Mouse (Mus musculus) E14TG2a.4 (cell line): Measurements from ENCODE around the gene Dlec1.
A peak's percentile ranks its signal among the peaks of the same experiment; 100 is the strongest.

Experiments used
- H3K27me3 ChIP-seq: 2 replicates; pipeline ENCODE4 v1.6.1; 2014; ENCODE audit warnings: low read length, control low read depth; ENCODE audit not compliant: insufficient read depth
- H3K36me3 ChIP-seq: 2 replicates; pipeline ENCODE4 v1.6.1; 2014; ENCODE audit warnings: low read length, control low read depth; ENCODE audit not compliant: insufficient read depth
- H3K4me1 ChIP-seq: replicated peaks from 2 replicates; pipeline ENCODE4 v1.6.1; 2014; ENCODE audit warnings: low read depth, low read length, control low read depth
- H3K4me3 ChIP-seq: replicated peaks from 2 replicates; pipeline ENCODE4 v1.5.1; 2014; ENCODE audit warnings: mild to moderate bottlenecking, low read length
- H3K9me3 ChIP-seq: 2 replicates; pipeline ENCODE4 v1.6.1; 2014; ENCODE audit warnings: low read length, control low read depth
- CTCF ChIP-seq: conservative IDR thresholded peaks from 2 replicates; pipeline ENCODE4 v1.5.1; 2014; ENCODE audit warnings: low read length
- NANOG ChIP-seq: IDR thresholded peaks from 2 replicates; pipeline ENCODE4 v1.6.1; 2014; ENCODE audit warnings: borderline replicate concordance, low read length, mixed read lengths
- POU5F1 ChIP-seq: IDR thresholded peaks from 2 replicates; pipeline ENCODE4 v1.6.1; 2014; ENCODE audit warnings: low read length, borderline replicate concordance

Gene Dlec1

GRCm38 (mm10) chr9:119068266-119068665, 34.0 kb upstream of the Dlec1 start:
- Histone ChIP-seq H3K27me3 (peaks cover 3% of the 10 kb centered on the region; the same call in 1 of the 2 replicates), H3K4me1 (peaks cover 73% of the 10 kb centered on the region), H3K4me3 (no peak overlapping the region), H3K36me3 (peaks cover 26% of the 10 kb centered on the region), H3K9me3 (no peaks in the 10 kb centered on the region)
- no peak for TF ChIP-seq CTCF
- TF ChIP-seq POU5F1 = no peak
- TF ChIP-seq NANOG = no peak

- Histone ChIP-seq H3K9me3 (no peaks in the 10 kb centered on the region), H3K4me1 (peaks cover 73% of the 10 kb centered on the region), H3K4me3 (no peak overlapping the region), H3K36me3 (peaks cover 44% of the 10 kb centered on the region), H3K27me3 (0 out of 2 replicates have a peak, but pooled peaks cover 3% of the 10 kb centered on the region)
- no peak for TF ChIP-seq CTCF
- no peak for TF ChIP-seq NANOG
- TF ChIP-seq POU5F1 = no peak
Measured at GRCm38 (mm10) chr9:119070173-119070825, 32.0 kb upstream of the Dlec1 start.

GRCm38 (mm10) chr9:119071786-119072185, 30.5 kb upstream of the Dlec1 start:
- Histone ChIP-seq H3K36me3 (peaks cover 40% of the 10 kb centered on the region), H3K9me3 (no peaks in the 10 kb centered on the region), H3K4me1 (peaks cover 87% of the 10 kb centered on the region), H3K4me3 (no peak overlapping the region), H3K27me3 (no peaks in the 10 kb centered on the region)
- TF ChIP-seq POU5F1 (no peak), CTCF (no peak)

GRCm38 (mm10) chr9:119073184-119073895, 28.9 kb upstream of the Dlec1 start:
- Histone ChIP-seq H3K36me3 (peaks cover 48% of the 10 kb centered on the region), H3K27me3 (no peaks in the 10 kb centered on the region), H3K9me3 (no peaks in the 10 kb centered on the region), H3K4me3 (no peak overlapping the region), H3K4me1 (peaks cover 87% of the 10 kb centered on the region)
- no peak for TF ChIP-seq CTCF
- TF ChIP-seq POU5F1 = no peak
- no peak for TF ChIP-seq NANOG

GRCm38 (mm10) chr9:119075685-119076084, 26.6 kb upstream of the Dlec1 start:
- TF ChIP-seq CTCF (no peak), NANOG (no peak), POU5F1 (no peak)
- no peaks in the 10 kb centered on the region for H3K27me3 ChIP-seq

GRCm38 (mm10) chr9:119080040-119080675, 22.1 kb upstream of the Dlec1 start:
- peaks cover 93% of the 10 kb centered on the region for H3K4me1 ChIP-seq
- no peak for TF ChIP-seq NANOG
- TF ChIP-seq CTCF = no peak
- TF ChIP-seq POU5F1 = no peak
- H3K4me3 ChIP-seq = 0 out of 2 replicates have a peak overlapping the region, but pooled peaks have one; percentile 45
- no peaks in the 10 kb centered on the region for H3K27me3 ChIP-seq
- peaks cover 30% of the 10 kb centered on the region for H3K36me3 ChIP-seq
- no peaks in the 10 kb centered on the region for H3K9me3 ChIP-seq

More at GRCm38 (mm10) chr9:119075685-119076084, 26.6 kb upstream of the Dlec1 start:
- Histone ChIP-seq H3K4me3 (peak overlapping the region; percentile 33; the same call in 1 of the 2 replicates), H3K36me3 (peaks cover 61% of the 10 kb centered on the region), H3K9me3 (no peaks in the 10 kb centered on the region), H3K4me1 (peaks cover 91% of the 10 kb centered on the region)

GRCm38 (mm10) chr9:119082039-119082438, 20.2 kb upstream of the Dlec1 start:
- peaks cover 93% of the 10 kb centered on the region for H3K4me1 ChIP-seq
- peaks cover 26% of the 10 kb centered on the region for H3K36me3 ChIP-seq
- H3K4me3 ChIP-seq = peak overlapping the region; percentile 48
- no peaks in the 10 kb centered on the region for H3K27me3 ChIP-seq
- TF ChIP-seq NANOG = no peak
- TF ChIP-seq POU5F1 = no peak
- TF ChIP-seq CTCF = no peak
- H3K9me3 ChIP-seq = no peaks in the 10 kb centered on the region

GRCm38 (mm10) chr9:119082656-119083430, 19.4 kb upstream of the Dlec1 start:
- Histone ChIP-seq H3K4me1 (peaks cover 93% of the 10 kb centered on the region), H3K27me3 (no peaks in the 10 kb centered on the region), H3K9me3 (no peaks in the 10 kb centered on the region), H3K36me3 (peaks cover 21% of the 10 kb centered on the region), H3K4me3 (no peak overlapping the region; the same call in 1 of the 2 replicates)
- TF ChIP-seq NANOG = no peak
- TF ChIP-seq CTCF = no peak
- no peak for TF ChIP-seq POU5F1
